Mouse (Mus musculus): Measurements from ENCODE around the gene Gsk3b. TPM values are rescaled to one million over a fixed set of nuclear protein-coding genes. Genes with fewer than 3 reads are reported as not detected.
A peak's percentile ranks its signal among the peaks of the same experiment; 100 is the strongest.
"Not testable (repeated sequence)": the region's sequence is repeated elsewhere in the genome, so short reads cannot be mapped to it uniquely, and the experiment has no call there.

The Gsk3b gene
- total RNA-seq, 1 experiment from 2014 or later: 47.0 TPM

DNA sequence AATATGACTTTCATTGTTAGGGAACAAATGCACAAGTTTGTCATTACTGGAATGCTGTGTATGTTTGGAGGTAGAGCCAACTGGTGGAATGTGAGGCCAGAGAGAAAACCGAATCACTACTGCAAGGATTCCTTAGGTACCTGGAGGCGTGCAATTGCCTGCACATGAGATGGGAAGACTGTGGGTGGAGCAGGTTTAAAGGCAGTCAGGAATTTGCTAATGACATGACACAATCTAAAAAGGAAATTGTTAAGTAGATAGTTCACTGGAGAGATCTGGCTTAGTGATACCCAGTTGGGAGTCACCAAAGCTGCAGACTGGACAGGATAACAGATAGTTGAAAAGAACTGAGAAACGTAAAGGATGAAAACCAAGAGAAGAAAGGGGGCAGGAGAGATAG lies 73.2 kb downstream of the Gsk3b start:
- ATAC-seq (replicated peaks; ENCODE audit: insufficient number of reproducible peaks, low FRiP score, low TSS enrichment, poor library complexity, severe bottlenecking): no peak

DNA sequence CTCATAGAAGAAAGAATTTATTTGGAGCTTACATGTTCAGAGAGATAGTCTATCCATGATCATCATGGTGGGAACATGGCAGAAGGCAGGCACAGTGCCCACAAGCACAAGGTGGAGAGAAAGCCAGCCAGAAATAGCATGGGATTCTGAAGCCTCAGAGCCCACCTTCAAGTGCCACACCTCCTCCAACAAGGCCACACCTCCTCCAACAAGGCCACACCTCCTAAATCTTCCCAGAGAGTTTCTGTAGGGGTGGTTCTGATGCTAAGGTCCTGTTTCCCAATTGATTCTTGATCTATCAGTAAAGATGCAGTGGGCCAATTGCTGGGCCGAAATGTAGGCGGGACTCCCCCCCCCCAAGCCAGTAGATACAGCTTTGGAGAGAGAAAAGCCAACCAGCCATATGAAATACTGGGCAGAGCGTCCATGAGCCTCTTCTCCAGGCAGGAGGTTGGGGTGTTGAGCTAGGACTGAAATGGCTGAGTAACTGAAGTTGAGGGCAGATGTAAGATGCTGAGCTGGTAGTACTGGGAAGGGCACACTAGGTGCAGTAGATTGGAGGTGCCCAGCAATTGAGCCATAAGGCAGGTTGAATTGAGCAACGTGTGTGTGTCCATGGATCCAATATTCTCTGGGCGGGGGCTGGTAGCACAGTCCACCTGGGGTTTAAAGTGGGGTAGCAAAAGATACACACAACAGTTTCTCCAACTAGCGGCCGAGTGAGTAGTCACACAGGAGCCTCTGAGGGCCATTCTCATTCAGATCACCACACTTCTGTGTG lies 76.2 kb downstream of the Gsk3b start:
- no peak for ATAC-seq (replicated peaks; ENCODE audit: insufficient number of reproducible peaks, low FRiP score, low TSS enrichment, poor library complexity, severe bottlenecking)

DNA sequence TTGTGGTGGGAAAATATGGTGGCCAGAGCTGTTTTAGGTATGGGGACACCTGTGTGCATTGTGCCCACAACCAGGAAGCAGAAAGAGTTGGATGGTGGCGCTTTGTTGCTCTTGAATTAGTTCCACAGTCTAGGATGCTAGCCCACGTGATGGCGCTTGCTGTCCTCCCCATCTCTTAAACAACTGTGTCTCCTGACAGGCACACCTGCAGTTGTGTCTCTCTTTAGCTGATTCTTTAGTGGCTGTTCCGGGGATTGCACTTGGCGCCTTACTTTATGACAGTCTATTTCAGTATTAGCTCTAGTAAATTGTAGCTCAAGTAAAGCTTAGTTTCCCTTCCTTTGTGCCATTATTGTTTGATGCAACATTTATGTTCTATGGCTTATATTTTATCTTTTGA lies 80.2 kb downstream of the Gsk3b start:
- no peak for ATAC-seq (replicated peaks; ENCODE audit: insufficient number of reproducible peaks, low FRiP score, low TSS enrichment, poor library complexity, severe bottlenecking)

DNA sequence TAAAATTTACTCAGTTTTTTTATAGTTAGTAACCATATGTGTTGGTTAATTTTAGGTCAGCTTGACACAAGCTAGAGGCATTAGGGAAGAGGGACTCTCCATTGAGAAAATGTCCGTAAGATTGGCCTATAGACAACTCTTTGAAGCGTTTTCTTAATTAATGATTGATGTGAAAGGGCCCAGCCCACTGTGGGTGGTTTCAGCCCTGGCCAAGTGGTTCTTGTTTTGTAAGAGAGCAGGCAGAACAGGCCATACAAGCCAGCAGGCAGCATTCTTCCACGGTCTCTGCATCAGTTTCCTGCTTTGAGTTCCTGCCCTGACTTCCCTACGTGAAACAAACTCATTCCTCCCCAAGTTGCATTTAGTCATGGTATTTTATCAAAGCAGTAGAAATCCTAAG lies 90.3 kb downstream of the Gsk3b start:
- ATAC-seq (replicated peaks; ENCODE audit: insufficient number of reproducible peaks, low FRiP score, low TSS enrichment, poor library complexity, severe bottlenecking): no peak

DNA sequence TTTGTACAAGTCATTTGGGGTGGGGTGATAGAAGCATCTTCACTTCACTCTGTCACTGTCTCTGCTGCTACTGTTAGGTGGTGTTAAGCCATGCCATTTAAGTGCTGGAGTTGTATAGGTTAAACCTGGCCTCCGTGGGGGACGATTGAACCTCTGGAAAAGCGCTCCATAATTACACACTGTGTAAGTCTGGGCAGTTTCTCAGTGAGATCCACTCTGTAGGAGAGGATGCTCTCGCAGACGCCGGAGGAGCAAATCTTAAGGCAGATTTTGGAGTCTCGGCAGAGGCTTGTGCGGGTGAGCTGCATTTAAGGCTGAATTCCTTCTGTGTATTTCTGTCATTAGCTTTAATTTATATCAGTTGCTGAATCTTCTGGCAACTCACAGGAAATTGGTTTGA lies 92.6 kb downstream of the Gsk3b start:
- ATAC-seq (replicated peaks; ENCODE audit: insufficient number of reproducible peaks, low FRiP score, low TSS enrichment, poor library complexity, severe bottlenecking): no peak

DNA sequence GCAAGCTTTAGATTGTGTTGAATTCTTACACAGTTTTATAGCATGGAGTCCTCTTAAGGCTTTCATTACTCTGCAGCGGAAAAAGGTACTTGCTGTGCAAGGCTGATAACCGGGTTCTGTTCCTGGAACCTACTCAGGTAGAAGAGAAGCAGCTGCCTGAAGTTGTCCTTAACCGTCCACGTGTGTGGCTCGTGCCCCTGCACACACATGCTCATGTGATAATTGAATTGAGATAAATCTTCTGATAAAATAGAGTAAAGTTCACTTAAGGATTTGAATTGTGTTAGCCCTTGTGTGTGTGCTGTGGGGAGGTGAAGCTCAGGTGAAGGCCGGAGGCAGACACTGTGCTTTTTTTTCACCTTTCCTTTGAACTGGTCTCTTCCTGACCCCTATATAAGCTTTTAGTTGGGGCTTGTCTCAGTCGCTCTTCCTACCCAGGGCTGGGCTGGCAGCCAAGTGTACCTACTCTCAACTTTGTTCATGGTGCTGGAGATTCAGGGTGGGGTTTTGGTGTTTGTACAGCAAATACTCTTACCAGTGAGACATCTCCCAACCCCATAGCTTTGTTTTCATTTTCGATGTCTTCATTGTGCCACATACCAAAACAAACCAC lies 96.0 kb downstream of the Gsk3b start:
- no peak for ATAC-seq (replicated peaks; ENCODE audit: insufficient number of reproducible peaks, low FRiP score, low TSS enrichment, poor library complexity, severe bottlenecking)

DNA sequence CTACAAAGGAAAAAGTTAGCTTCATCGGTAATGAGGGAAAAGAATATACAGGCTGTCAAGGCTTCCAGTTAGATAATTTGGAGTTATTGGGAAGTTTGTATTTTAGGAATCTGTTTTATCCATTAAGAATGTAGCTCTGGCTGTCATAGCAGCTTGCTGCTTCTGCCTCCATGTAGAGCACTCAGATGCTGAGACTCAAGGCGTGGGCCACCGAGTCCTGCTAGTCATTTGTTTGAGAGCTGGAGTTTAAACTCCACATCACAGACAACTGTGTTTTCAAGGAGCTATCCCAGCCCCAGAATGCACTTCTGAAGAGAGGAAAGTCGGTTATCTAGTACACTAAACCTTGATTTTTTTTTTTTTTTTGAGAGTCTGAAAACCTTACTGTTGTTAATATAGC lies 101.2 kb downstream of the Gsk3b start:
- no peak for ATAC-seq (replicated peaks; ENCODE audit: insufficient number of reproducible peaks, low FRiP score, low TSS enrichment, poor library complexity, severe bottlenecking)

DNA sequence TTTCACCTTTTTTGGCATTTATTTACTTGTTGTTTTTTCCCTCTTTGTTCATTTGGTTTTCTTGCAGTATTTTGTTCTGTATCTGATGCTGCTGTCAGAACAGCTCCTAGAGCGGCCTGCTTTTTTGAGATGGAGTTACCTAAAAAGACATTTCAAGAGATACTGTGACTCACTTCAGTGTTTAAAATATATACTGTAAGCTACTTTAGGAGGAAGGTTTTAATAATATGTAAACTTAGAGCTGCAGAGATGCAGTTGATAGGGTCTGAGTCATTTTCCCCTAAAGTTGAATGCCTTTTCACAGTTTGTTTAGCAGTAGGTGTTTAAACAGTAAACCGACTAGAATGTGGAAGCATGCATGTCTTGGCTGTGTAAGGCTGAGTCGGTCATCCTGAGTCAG lies 101.7 kb downstream of the Gsk3b start:
- ATAC-seq (replicated peaks; ENCODE audit: insufficient number of reproducible peaks, low FRiP score, low TSS enrichment, poor library complexity, severe bottlenecking): no peak

DNA sequence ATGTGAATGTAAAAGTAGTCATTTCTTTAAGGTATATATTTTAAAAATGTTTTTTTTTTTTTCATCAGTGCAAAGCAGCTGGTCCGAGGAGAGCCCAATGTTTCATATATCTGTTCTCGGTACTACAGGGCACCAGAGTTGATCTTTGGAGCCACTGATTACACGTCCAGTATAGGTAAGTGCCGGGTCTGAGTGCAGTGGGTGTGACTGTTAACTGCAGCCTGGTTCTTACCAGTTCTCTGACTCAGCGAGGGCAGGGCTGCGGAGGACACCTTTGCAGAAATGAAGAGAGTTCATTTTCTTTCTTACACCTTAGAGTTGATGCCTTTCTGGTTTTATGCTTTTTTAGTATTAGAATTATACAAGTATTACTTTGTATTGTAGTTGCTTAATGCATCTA lies 102.7 kb downstream of the Gsk3b start:
- ATAC-seq (replicated peaks; ENCODE audit: insufficient number of reproducible peaks, low FRiP score, low TSS enrichment, poor library complexity, severe bottlenecking): no peak

DNA sequence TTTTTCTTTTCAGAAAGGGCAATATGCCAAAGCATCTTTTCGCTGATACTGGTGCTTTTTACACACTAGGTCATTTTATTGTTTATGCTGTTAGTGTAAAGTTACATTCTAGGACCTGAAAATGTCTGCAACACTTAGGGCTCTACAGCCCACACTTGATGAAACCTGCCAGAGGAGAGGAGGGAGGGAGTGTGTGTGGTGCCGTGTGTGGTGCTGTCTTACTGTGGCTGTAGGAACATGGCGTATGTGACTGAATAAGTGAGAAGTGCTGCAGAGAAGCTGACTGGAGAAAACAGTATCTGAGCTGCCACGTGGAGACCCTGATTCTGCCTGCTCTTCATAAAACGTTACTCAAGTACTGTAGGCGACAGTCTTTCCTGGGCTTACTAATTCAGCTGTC lies 103.8 kb downstream of the Gsk3b start:
- no peak for ATAC-seq (replicated peaks; ENCODE audit: insufficient number of reproducible peaks, low FRiP score, low TSS enrichment, poor library complexity, severe bottlenecking)

DNA sequence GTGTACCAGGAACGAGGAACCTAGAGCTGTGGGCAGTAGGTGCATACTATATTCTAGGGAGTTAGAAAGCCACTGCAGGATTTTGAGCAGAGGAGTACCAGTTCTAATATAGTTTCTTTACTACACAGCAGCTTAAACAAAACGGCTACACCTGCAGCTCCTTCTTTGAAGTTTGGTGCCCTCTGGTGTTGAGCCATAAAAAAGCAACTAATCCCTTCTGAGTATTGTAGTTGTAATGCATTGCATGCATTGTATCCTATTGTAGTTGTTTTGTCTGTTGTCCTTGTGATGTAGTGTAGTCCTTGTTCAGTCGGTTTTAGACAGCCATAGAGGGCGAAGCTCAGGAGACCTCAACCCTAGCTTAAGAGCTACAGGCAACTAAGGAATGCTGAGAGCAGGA lies 108.5 kb downstream of the Gsk3b start:
- 0 out of 2 replicates have a peak, but pooled peaks have one; percentile 31 for ATAC-seq (replicated peaks; ENCODE audit: insufficient number of reproducible peaks, low FRiP score, low TSS enrichment, poor library complexity, severe bottlenecking)

DNA sequence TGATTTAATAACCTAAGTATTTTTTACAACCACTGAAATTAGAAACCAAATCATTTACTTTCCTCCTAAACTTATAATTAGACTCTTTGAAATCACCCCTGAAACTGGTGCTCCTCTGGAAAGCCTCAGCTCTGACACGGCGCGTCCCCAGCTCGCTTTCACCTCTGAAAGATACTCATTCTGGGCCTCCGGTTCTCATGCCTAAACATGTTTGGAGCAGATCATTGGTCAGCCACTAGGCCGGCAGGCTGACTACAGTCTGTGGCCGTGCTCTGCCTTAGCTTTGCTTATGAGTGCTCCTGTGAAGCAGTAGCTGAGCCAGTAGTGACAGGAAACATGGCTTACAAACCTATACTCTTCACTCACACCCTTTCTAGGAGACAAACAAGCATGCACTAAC lies 116.5 kb downstream of the Gsk3b start:
- no peak for ATAC-seq (replicated peaks; ENCODE audit: insufficient number of reproducible peaks, low FRiP score, low TSS enrichment, poor library complexity, severe bottlenecking)

DNA sequence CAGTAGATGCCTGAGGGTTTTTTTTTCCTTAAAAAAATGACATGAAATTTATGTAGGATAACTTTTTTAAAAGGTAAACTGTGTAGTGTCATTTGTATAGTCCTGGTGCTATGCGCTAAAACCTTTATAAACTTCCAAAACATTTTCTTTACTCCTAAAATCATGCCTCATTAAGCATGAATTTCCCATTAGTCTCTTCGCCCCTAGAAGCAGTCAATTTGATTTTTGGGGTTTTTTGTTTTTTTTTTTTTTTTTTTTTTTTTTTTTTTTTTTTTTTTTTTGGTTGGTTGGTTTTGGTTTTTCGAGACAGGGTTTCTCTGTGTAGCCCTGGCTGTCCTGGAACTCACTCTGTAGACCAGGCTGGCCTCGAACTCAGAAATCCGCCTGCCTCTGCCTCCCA lies 133.7 kb downstream of the Gsk3b start:
- ATAC-seq (replicated peaks; ENCODE audit: insufficient number of reproducible peaks, low FRiP score, low TSS enrichment, poor library complexity, severe bottlenecking): not testable (repeated sequence)

DNA sequence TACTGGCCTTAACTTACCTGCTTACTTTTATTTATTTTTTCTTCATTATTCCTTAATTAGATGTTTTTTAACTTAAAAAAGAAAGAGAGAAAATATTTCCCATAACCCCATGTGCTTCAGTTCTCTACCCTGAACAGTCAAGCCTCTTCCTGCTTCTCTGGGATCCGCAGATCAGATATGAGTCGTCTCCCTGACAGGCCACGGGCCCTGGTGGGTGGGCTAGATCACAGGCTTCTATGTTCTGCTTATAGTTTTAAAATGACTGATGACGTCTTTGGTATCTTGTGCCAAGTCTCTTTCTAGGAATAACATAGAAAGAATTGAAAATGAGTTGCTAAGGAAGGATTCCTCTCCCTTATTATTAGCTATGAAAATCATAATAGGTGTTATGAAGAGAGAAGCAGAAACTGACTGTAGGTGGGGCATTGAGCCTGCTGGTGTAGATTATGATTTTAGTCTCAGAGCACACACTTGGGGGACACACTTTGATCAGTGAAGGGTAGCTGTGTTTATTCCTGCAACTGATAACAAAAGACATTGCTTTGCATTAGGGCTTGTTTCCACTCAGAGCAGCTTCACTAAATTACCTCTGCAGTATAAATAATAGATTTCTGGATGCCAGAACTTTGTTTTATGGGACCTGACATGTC lies 148.3 kb downstream of the Gsk3b start:
- ATAC-seq (replicated peaks; ENCODE audit: insufficient number of reproducible peaks, low FRiP score, low TSS enrichment, poor library complexity, severe bottlenecking): no peak

DNA sequence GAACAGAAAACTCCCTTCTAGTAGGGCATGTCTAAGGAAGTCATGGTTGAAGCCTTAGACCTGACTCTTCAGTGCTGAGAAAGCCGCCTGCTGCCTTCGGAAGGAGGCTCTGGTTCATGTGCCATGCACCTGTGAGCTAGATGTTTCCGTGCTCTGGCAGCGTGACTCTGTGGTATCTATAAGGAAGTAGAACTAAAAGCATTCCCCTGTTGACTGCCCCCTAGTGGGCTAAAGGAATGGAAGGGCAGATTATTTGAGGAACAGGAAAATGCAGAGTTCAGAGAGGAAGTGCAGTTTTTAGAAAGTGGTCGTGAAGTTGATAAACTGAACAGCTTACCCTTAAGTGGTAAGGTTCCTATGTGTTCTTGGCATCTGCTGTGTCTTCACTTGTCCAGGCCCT lies 150.9 kb downstream of the Gsk3b start:
- ATAC-seq (replicated peaks; ENCODE audit: insufficient number of reproducible peaks, low FRiP score, low TSS enrichment, poor library complexity, severe bottlenecking): peak; percentile 90

DNA sequence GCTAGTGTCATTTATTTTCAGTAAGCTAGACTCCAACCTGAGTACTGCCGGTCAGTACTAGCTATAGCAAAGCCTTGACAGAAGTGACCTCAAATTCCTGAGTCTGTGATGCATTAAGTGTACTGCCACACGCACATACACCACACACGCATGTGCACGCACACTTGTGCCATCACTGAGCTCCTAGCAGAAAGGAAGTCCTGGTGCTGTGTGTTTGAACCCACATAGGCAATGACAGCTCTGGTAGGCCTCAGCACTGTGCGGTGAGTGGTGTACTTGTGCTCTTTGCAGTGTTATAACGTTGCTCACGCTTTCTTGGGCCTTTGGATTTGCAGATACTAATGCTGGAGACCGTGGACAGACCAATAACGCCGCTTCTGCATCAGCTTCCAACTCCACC lies 151.4 kb downstream of the Gsk3b start:
- no peak; the same call in 1 of the 2 replicates for ATAC-seq (replicated peaks; ENCODE audit: insufficient number of reproducible peaks, low FRiP score, low TSS enrichment, poor library complexity, severe bottlenecking)

DNA sequence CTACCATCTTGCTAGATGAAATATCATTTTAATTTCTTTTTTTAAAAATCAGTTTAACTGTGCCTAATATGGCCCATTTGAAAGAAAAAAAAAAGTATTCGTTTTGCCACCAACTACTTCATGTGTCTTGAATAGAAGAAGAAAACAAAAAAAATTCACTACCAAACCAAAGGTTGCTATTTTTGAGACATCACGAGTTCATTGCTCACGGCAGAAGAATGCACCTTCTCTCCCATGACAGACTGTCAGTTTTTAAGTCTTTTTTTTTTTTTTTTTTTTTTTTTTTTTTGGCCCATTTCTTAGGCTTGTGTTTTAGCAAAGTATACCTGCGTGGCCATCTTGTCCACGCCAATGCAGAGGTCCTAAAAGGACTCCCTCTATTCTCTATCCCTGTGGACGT lies 155.3 kb downstream of the Gsk3b start:
- ATAC-seq (replicated peaks; ENCODE audit: insufficient number of reproducible peaks, low FRiP score, low TSS enrichment, poor library complexity, severe bottlenecking): no peak

DNA sequence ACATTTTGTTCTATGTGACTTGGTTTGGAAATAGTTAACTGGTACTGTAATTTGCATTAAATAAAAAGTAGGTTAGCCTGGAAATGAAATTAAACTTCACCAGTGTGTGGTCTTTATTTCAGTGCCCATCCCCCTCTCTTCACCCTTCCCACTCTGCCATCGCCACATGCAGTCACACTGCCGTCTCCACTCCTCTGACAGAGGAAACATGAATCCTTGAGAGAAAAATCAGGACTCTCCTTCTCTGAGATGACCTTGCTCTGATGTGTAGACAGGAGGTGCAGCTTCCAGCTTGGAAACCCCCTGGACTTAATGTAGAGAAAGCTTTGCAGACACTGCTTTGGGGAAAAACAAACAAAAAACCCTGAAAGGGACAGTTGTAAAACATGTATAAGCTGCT lies 156.6 kb downstream of the Gsk3b start:
- no peak for ATAC-seq (replicated peaks; ENCODE audit: insufficient number of reproducible peaks, low FRiP score, low TSS enrichment, poor library complexity, severe bottlenecking)

DNA sequence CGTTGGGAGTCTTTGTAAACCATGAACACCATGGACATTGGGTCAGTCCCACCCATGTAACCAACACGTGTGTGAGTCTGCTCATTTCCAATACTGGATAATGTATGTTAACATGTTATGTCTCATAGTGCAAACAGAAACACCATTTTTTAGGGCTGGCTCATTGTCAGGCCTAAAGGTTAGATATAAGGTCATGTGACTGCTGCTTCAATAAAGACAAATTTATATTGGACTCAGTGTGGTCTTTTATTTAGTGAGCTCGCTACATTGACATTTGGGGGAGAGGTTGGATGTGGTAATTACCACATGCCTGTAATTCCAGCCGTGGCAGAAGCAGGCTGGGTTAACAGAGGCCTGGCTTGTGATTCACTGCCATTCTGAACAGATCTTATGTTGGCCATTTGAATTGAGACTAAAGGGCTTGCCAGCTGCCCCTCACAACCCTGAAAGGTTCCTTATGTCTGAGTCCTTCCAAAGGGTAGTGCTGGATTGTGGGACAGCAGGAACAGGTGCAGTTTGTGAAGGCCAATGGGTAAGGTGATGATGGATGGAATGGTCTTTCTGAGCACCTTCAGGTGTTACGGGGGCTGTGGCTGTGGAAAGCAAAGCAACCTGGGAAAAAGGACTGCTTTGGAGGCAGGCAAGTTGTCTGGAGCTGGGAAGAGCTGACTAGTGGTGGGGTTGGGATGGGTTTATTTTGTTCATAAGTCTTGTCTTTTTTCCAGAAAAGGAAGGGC lies 157.2 kb downstream of the Gsk3b start:
- no peak for ATAC-seq (replicated peaks; ENCODE audit: insufficient number of reproducible peaks, low FRiP score, low TSS enrichment, poor library complexity, severe bottlenecking)
